Mouse (Mus musculus) neural tube, embryonic 14.5 days (tissue): ENCODE measurements around the gene Max. TPM values are rescaled to one million over a fixed set of nuclear protein-coding genes. Genes with fewer than 3 reads are reported as not detected.

ENCODE experiments used
- ATAC-seq: fragments of 200-750 bp; cut with Nextera tagmentation; 2 replicates; pipeline ENCODE4 v1.8.0; 2017; ENCODE audit warnings: low read depth, mild to moderate bottlenecking, moderate TSS enrichment, moderate library complexity
- H3K27ac ChIP-seq: fragments of 300-500 bp; sonication (generic); 2 replicates; pipeline ENCODE4 v1.5.1; 2014; ENCODE audit warnings: low read depth, mild to moderate bottlenecking, control low read depth, low read length, moderate library complexity, mixed read lengths
- H3K27me3 ChIP-seq: fragments of 300-500 bp; sonication (generic); 2 replicates; pipeline ENCODE4 v1.6.1; 2014; ENCODE audit warnings: low read length; ENCODE audit not compliant: control insufficient read depth, insufficient read depth
- H3K36me3 ChIP-seq: fragments of 300-500 bp; sonication (generic); 2 replicates; pipeline ENCODE4 v1.6.1; 2014; ENCODE audit warnings: low read length, mixed read lengths; ENCODE audit not compliant: control insufficient read depth, insufficient read depth
- H3K4me1 ChIP-seq: fragments of 300-500 bp; sonication (generic); 2 replicates; pipeline ENCODE4 v1.6.1; 2014; ENCODE audit warnings: low read length; ENCODE audit not compliant: control insufficient read depth, insufficient read depth
- H3K4me2 ChIP-seq: fragments of 300-500 bp; sonication (generic); 2 replicates; pipeline ENCODE4 v1.6.1; 2014; ENCODE audit warnings: mild to moderate bottlenecking, low read depth, low read length, control low read depth
- H3K4me3 ChIP-seq: fragments of 300-500 bp; sonication (generic); 2 replicates; pipeline ENCODE4 v1.5.1; 2014; ENCODE audit warnings: low read depth, low read length, control low read depth, mixed read lengths
- H3K9ac ChIP-seq: fragments of 300-500 bp; sonication (generic); replicated peaks from 2 replicates; pipeline ENCODE4 v1.6.1; 2014; ENCODE audit warnings: low read depth, mild to moderate bottlenecking, control low read depth, low read length, mixed read lengths
- H3K9me3 ChIP-seq: fragments of 300-500 bp; sonication (generic); 2 replicates; pipeline ENCODE4 v1.6.1; 2016; ENCODE audit warnings: low read length; ENCODE audit not compliant: control insufficient read depth
- WGBS: fragments of 180-500 bp; shearing (Covaris S2); extraction: QIAGEN DNeasy Blood & Tissue Kit; methylation state at CpG from one replicate; pipeline ENCODE4 v1.1.7; 2014; 5-methylcytosine and 5-hydroxymethylcytosine counted together
- polyA plus RNA-seq: library from polyadenylated mRNA; unstranded; fragments of >200 nt; fragmentation: Nextera tagmentation; extraction: Ambion mirVana; gene quantifications from 2 replicates; pipeline ENCODE4 v1.2.1, GENCODE M21; 2014

The Max gene
- polyA plus RNA-seq, 1 experiment from 2014 or later, result 64.9 TPM

GRCm38 (mm10) chr12:76887941-76888340 lies 74.1 kb downstream of the Max start:
- Histone ChIP-seq H3K4me3 (no peak overlapping the region), H3K27ac (no peak overlapping the region), H3K4me2 (no peak overlapping the region), H3K9me3 (no peaks in the 10 kb centered on the region), H3K4me1 (no peaks in the 10 kb centered on the region), H3K9ac (no peak overlapping the region), H3K36me3 (no peaks in the 10 kb centered on the region; the same call in 1 of the 2 replicates), H3K27me3 (no peaks in the 10 kb centered on the region)
- no peak for ATAC-seq
- WGBS, result 94% methylated on average over 12 of the region's 12 CpGs

Other genes starting within 250 kb of the Max start
- gene Churc1, start 196.7 kb downstream of the Max start, polyA plus RNA-seq, result 150 and 179 TPM in 2 replicates
- gene Fntb, start 196.6 kb downstream of the Max start, polyA plus RNA-seq, result 40.2 and 44.0 TPM in 2 replicates
- not detected in 2 replicates for gene Gpx2, start 166.6 kb downstream of the Max start, polyA plus RNA-seq
- gene Rab15, start 139.3 kb downstream of the Max start, polyA plus RNA-seq, result 22.3 and 29.9 TPM in 2 replicates